Mouse (Mus musculus): ENCODE measurements around the gene Fgfr2.
"Not testable (repeated sequence)": the region's sequence is repeated elsewhere in the genome, so short reads cannot be mapped to it uniquely, and the experiment has no call there.

Fgfr2 gene

DNA sequence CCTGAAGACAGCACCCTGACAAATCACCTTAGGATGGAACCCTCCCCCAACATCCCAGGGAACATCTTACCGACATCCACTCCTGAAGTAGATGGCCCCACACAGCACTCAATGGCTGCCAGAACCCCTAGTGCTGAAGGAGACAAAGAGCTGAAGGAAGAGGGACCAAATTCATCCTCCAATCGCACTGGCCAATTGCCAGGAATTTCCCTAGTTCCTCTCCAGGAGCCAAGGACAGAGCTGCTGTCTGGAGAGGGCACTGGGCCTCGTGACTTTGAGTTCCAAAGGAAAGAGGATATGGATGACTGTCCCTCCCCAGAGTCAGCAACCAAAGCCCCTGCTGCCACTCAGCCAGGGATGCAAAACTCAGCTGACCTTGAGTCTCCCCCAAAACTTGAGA, 2501.2 kb downstream of the Fgfr2 start:
- no peak for DNase-seq (ENCODE audit: extremely low read depth, insufficient read length, low spot score)

DNA sequence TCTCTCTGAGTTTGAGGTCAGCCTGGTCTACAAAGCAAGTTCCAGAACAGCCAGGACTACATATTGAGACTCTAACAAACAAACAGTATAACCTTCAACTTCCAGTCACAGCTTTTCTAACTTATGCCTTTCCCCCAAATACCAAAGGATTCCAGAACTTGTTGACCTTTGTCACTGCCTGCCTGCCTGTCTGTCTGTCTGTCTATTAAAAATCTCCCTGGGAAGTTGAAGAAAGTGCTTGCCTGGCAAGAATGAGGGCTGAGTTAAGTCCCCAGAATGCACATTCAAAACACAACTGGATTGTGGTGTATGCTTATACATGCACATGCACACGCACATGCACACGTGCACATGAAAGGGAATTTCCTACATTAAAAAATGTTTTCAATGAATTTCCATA, 2502.1 kb downstream of the Fgfr2 start:
- no peak for DNase-seq (ENCODE audit: extremely low read depth, insufficient read length, low spot score)

DNA sequence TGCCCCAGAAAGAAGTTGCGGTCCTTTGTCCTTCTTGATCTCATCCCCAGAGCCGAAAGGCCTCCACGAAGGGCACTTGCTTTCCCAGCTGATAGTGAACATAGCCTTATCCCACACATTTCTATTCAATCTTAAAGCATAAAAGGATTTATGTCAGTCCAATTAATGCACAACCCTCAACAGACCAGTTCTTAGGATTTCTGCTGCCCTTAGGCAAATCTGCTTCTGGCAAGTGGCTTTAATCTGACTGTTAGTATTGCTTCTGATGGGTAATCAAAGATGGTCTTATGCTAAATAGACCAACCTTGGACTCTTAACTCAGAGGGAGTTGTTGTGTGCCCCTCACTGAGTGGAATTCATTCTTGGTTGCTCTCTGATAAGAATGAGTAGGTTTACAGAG, 2505.6 kb downstream of the Fgfr2 start:
- no peak for DNase-seq (ENCODE audit: extremely low read depth, insufficient read length, low spot score)

DNA sequence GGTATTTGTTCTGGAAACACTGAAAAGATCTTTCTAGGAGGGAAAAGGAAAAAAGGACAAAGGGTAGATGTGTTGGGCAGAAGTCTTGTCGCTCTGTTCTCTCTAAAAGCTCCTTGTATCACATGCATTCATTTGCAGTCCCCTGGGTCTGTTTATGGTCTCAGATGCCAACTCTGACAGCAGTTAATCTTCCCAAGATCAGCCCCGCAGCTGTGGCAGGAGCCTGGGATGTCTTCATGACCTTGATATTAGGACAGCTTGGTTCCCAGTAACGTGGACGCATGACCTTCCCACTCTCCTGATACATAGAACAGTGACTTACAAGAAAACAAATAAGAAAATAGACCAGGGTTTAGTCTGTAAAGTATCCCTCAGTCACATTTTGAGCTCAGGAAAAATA, 2509.2 kb downstream of the Fgfr2 start:
- DNase-seq (ENCODE audit: extremely low read depth, insufficient read length, low spot score) = no peak

DNA sequence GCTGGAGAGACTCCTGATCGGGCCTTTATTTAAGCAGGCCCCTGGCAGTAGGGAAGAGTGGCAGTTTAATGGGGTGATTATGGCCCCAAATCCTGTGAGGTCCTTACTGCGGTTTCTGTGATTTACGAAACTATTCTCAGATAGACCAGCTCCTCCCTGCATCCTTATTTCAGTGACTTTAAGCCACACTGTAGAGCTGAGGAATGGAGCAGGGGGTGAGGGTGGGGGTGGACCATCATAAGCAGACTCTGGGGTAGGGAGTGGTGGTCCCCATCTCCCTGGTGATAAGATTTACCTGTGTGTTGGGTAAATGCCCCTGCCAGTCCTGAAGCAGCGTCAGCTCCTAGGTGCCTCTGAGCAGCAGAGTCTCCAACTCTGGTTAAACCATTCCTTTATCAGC, 2516.2 kb downstream of the Fgfr2 start:
- no peak for DNase-seq (ENCODE audit: extremely low read depth, insufficient read length, low spot score)

DNA sequence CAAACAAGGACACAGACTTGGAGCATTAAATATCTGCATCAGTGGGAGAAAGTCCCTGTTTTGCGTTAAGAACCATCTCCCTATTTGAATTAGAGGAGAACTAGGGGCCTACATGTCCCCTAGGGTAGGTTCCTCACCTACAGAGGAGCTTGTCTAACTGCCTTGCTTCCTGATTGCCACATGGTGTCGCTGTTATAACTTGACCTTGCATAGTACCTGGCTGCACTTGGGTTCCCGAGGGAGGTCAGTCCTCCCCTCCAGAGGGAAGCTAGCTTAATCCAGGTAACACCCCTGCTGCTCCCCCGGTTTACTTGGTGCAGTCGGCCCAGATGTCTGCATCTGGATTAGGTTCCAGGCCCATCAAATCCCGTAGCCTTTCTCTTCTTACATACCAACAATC, 2518.0 kb downstream of the Fgfr2 start:
- DNase-seq (ENCODE audit: extremely low read depth, insufficient read length, low spot score) = peak; percentile 19

DNA sequence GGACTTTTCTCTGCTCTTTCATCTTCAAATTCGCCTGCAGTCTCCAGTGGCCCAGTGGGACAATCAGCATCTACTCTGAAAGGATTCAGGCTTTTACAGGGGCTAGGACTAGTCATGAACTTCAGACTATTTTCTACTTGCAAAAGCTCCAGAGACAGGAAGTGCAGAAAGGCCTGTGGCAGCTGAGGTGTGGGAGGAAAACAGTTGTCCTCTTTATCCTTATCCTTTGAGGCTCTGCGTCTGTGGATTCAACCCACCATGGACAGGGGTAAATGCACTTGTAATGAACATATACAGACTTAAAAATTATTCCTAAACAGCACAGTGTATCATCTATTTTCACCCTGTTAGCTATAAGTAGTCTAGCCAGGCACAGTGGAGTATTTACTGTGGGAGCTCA, 2518.8 kb downstream of the Fgfr2 start:
- no peak for DNase-seq (ENCODE audit: extremely low read depth, insufficient read length, low spot score)

DNA sequence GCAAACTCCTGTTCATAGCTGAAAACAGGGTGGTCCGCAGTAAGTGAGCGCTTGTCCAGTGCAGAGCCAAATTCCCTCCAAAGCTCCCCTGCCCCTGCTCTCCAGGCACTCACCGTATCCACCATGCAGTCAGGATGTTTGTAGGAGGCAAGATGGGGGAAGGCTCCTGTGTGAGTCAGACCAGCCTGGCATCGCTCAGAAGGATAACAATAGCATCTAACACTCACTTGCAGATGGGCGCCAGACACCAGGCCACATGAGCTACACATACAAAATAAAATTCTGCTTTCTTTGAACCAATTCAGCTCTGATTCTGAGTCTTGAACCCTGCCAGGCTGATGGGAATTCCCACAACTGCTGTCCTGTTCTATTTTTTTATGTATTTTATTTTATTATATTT, 2519.6 kb downstream of the Fgfr2 start:
- no peak for DNase-seq (ENCODE audit: extremely low read depth, insufficient read length, low spot score)

DNA sequence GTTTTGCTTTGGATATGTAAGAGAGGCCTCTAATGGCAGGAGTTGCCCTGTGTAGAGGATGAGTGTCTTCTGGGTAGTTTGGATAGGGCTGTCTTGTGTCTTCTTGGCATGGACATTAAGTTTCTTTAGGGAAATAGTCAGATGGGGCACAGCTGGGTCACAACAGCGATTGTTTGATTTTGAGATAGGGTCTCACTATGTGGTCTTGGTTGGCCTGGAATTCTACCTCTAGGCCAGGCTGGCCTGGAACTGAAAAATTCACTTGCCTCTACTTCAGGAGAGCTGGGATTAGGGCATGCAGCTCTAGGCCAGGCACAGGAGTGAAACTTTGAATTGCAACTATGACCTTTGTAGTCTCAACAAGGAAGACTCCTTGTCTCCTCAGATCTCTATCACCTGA, 2520.3 kb downstream of the Fgfr2 start:
- no peak for DNase-seq (ENCODE audit: extremely low read depth, insufficient read length, low spot score)

DNA sequence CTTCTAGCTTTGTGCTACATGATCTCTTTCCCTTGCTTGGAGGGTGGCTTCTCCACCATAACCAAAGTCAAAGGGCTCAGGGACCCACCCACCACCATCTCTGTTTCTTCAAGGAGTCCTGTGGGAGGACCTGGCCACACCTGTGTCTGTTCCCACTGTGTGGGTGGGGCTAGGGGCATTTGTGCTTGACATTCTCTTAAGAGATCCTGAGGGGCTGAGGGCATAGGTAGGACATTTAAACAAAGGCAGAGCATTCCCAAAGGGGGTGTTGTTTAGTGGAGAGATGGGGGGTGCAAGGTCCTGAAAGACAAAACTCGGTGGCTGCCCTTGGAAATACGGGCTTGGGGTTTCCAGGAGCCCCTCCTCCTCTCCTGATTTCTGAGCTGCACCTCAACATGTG, 2522.6 kb downstream of the Fgfr2 start:
- DNase-seq (ENCODE audit: extremely low read depth, insufficient read length, low spot score) = no peak

DNA sequence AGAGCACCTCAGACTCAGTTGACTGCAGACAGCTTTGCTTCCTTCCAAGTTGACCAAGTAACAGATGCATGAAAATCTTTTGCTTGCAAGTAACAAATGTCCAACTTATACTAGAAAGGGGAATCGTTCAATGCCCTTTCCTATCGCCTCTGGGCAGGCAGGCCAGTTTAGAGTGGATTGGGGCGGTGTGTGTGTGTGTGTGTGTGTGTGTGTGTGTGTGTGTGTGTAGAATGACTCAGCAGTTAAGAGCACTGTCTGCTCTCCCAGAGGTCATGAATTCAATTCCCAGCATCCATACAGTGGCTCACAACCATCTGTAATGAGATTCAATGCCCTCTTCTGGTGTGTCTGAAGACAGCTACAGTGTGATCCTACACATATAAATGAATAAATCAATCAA, 2523.1 kb downstream of the Fgfr2 start:
- DNase-seq (ENCODE audit: extremely low read depth, insufficient read length, low spot score) = no peak

DNA sequence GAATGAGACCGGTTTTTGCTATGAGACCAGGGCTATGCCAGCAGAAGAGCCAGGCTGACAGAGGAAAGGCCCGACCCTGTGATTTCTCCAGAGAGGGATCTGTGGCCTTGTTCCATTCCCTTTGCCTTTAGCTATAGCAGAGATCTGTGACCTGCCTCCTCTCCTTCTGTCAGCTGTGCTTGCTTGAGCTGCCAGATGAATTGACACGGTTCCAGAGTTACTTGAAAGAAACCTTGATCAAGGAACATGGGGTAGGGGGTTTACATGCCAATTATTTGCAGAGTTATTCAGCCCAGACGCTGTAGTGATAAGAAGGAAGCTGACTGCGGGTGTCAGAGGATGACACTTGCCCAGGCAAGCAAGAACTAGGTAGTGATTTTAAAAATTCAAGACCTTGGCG, 2525.6 kb downstream of the Fgfr2 start:
- DNase-seq (ENCODE audit: extremely low read depth, insufficient read length, low spot score) = no peak

DNA sequence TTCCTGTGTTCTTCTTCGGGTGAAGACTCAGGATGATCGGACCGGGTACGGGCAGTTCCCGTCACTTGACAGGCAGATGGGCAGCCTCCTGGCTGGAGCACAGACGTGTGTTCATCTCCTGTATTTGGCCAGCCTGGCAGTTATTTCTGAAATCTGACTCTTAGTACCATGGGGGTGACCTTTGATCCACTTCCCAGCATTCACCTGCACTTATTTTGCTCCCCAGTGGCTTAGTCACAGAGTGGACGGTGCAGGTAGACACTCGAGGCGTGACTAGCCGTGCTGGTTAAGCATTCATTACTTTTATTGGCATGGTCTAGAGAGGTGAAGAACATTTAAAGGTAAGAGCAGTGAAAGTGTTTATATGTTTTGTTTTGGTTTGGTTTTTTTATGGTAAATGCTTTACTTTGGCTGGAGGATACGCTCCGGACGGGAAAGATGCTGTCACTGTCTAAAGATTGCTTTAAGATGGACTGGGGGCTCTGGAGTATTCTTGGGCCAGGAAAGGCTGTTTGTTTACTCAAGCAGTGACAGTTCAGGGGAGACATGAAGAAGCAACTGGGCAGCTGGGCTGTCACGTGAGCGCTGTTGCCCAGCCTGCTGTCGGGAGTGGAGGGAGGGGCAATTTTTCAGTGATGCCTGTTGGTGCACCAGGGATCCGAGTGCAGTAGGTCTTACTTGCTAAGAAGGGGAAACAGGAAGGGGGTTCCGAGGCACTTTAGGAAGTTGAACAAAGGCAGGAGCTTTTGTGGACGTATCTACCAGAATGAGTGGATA, 2526.9 kb downstream of the Fgfr2 start:
- DNase-seq (ENCODE audit: extremely low read depth, insufficient read length, low spot score) = not testable (repeated sequence)

DNA sequence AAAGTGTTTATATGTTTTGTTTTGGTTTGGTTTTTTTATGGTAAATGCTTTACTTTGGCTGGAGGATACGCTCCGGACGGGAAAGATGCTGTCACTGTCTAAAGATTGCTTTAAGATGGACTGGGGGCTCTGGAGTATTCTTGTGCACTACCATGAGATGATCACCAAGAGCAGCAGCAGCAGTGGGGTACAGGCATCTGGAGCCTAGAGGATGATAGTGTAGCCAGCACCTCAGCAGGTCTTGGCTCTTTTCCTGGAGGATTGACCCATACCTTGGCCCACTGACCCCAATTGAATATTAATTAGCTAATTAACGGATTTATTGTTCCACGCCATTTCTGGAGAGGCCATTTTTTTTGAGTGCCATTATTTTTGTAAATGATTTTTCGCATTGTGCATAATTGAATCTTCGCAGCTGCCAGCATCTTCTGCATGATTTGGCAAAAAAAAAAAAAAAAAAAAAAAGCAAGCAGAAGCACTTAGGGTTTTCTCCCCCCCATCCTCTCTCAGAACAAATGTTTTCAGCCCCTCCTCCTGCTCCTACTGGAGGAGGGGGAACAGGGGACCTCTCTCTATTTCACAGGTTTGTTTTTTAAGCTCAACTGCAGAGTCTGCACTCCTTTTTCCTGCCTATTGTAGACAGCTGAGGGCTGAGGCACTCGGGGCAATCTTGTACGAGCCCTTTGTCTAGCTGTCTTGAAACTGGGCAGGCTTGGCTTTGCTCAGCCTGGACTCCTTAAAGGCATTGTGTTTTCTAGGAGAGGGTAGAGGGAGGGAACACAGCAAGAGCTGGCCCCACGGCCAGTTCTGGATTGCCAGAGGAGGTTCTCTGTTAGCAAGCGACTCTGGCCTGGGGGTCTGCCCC, 2529.5 kb downstream of the Fgfr2 start:
- DNase-seq (ENCODE audit: extremely low read depth, insufficient read length, low spot score) = not testable (repeated sequence)

DNA sequence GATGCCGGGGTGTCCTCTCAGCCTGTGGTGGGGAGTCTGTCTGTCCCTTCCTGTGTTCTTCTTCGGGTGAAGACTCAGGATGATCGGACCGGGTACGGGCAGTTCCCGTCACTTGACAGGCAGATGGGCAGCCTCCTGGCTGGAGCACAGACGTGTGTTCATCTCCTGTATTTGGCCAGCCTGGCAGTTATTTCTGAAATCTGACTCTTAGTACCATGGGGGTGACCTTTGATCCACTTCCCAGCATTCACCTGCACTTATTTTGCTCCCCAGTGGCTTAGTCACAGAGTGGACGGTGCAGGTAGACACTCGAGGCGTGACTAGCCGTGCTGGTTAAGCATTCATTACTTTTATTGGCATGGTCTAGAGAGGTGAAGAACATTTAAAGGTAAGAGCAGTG, 2530.2 kb downstream of the Fgfr2 start:
- DNase-seq (ENCODE audit: extremely low read depth, insufficient read length, low spot score) = not testable (repeated sequence)

DNA sequence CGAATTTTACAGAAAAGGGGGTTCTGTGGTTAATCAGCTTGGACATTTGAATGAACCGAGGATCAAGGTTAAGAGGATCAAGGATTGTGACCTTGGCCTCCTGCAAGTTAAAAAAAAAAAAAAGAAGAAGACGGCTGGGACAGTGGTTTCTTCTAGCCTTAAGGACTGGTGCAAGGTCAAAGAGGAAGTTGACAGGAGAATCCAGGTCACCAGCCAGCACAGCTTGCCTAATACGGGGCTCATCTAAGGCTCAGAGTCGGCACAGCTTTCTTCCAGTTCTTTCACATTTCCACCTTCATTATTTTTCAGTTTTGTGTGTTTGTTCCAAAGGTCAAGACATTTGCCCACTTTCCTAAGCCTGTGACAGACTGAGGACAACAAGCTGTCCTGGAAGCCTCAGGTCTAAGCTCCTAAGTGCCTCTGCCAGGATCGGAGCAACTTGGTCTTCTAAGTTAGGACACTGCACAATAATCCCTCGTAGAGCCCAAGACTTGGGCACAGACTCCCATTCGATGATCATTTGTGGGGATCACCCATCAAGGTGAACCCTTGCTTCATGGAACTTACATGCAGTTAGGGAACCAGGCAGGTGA, 2532.2 kb downstream of the Fgfr2 start:
- no peak for DNase-seq (ENCODE audit: extremely low read depth, insufficient read length, low spot score)

DNA sequence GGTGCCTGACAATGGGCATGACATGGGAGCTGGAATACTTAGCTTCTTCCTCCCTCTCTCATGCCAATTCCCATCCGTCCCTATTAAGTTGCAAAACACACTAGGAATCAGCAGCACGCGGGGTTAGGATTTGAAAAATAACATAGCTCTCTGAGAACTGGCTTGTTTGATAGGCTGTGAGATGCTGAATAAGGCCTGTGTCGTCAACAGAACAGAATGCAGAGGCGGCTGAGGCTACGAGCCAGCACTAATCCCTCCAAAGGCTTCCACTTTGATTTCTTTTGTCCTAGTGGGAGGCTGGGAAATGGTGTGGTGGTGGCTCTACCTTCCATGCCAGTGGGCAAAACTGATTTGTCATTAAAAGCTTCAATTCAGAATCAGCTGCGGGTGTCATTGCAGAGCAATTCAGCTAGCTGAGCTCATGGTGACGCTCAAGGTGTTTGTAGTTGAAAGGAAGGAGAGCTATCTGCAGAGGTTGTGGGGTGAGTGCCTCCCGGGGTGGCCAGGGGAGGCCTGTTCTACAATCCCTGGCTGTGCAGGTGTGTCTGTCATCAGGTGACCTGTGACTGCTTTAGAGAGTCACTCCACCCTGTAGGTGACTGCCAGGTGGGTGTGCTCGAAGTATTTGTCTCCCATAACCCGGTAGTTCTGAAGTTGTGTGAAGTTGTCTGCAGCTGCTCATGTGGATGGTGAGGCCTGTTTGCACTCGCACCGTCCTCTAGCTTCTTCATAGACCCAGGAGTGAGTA, 2532.9 kb downstream of the Fgfr2 start:
- DNase-seq (ENCODE audit: extremely low read depth, insufficient read length, low spot score) = no peak

DNA sequence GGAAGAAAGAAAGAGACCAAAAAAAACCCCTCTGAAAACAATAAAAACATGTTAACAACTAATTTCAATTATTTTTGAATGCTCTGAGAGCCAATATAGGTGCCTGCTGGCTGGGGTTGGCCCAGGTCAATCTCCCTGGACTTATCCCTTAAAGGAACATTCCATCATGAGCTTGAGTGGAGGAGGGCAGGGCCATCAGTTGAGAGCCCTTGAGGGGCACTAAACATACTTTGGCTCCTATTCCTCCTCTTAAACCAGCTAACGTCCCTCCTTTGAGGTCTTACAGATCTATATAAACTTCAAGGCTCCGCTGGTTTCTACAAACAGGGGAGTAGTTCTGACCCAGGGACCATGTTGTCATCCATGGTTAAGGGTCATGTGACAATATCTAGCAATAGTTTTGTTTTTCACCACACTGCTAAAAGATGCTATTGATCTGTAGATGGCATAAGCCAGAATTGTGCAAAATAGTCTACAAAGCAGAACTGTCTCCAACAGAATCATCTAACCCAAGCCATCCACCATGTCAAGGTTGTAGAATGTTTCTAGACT, 2536.6 kb downstream of the Fgfr2 start:
- DNase-seq (ENCODE audit: extremely low read depth, insufficient read length, low spot score) = no peak

DNA sequence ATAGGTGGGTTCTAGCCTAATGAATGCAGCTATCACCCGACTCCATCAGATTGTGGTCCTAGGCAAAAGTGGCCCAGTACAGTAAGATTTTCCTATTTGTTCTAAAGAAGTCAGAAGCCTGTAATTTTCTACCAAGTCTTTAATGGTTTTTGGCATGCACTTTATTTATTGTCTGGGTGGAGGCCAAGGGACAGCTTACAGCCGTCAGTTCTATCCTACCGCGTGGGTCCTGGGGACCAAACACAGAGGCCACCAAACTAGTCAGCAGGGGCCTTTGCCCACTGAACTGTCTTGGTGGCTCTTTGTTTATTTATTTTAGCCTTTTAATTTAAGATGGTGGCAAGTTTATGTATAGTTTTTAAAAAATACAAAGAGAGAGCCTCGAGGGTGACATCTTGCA, 2544.5 kb downstream of the Fgfr2 start:
- no peak for DNase-seq (ENCODE audit: extremely low read depth, insufficient read length, low spot score)

DNA sequence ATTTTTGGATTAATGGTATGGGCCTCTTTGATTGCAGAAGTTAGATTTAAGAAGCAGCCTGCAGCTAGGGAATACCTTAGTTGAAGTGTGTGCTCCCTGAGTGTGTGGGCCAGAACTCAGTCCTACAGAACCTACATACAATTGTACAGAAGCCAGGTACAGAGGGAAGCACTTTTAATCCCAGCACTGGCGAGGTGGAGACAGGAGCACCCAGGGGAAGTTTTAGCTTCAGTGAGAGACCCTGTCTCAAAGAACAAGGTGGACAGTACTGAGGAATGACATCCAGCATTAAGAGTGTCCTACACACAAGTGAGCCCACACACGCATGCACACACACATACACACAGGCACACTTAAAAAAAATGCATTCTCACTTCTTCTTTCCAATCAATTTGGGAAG, 2545.1 kb downstream of the Fgfr2 start:
- DNase-seq (ENCODE audit: extremely low read depth, insufficient read length, low spot score) = no peak
